Mouse (Mus musculus) thymus, postnatal 36 days (tissue): ENCODE results near the gene Dennd6a.
A peak's percentile ranks its signal among the peaks of the same experiment; 100 is the strongest.
"Not testable (repeated sequence)": the region's sequence is repeated elsewhere in the genome, so short reads cannot be mapped to it uniquely, and the experiment has no call there.

Experiments
- DNase-seq, 2 experiments: peaks; one replicate each; pipeline ENCODE4 v3.0.0; 2022; ENCODE audit warnings: mixed read lengths in 2 of 2

The Dennd6a gene

GRCm38 (mm10) chr14:26573556-26573955, at the start of gene Dennd6a:
TSS of gene Dennd6a (plus strand) at chr14:26573856.
- DNase-seq: not testable (repeated sequence)

- no peak for DNase-seq
Observed at GRCm38 (mm10) chr14:26525955-26526354, 47.7 kb upstream of the Dennd6a start.

- no peak for DNase-seq
Observed at GRCm38 (mm10) chr14:26528296-26528695, 45.4 kb upstream of the Dennd6a start.

GRCm38 (mm10) chr14:26530350-26530749, 43.3 kb upstream of the Dennd6a start:
- DNase-seq: no peak

- no peak for DNase-seq
Observed at GRCm38 (mm10) chr14:26531410-26532313, 42.0 kb upstream of the Dennd6a start.

- no peak for DNase-seq
Observed at GRCm38 (mm10) chr14:26532752-26533151, 40.9 kb upstream of the Dennd6a start.

GRCm38 (mm10) chr14:26533267-26533666, 40.4 kb upstream of the Dennd6a start:
- DNase-seq: peak; percentile 15 to 28

GRCm38 (mm10) chr14:26533821-26534756, 39.6 kb upstream of the Dennd6a start:
- peak; percentile 59 to 64 for DNase-seq

GRCm38 (mm10) chr14:26534757-26535479, 38.7 kb upstream of the Dennd6a start, which contains the start of gene Slmap:
TSS of gene Slmap (minus strand) at chr14:26534931.
- DNase-seq: peak; percentile 98 to 99

- no peak for DNase-seq
Observed at GRCm38 (mm10) chr14:26539241-26539640, 34.4 kb upstream of the Dennd6a start.

- DNase-seq: no peak
Observed at GRCm38 (mm10) chr14:26540577-26540976, 33.1 kb upstream of the Dennd6a start.

- no peak for DNase-seq
Observed at GRCm38 (mm10) chr14:26542136-26542535, 31.5 kb upstream of the Dennd6a start.

- no peak for DNase-seq
Observed at GRCm38 (mm10) chr14:26547516-26548488, 25.9 kb upstream of the Dennd6a start.

- DNase-seq: no peak
Observed at GRCm38 (mm10) chr14:26550712-26551111, 22.9 kb upstream of the Dennd6a start.

GRCm38 (mm10) chr14:26552441-26552840, 21.2 kb upstream of the Dennd6a start:
- no peak for DNase-seq

GRCm38 (mm10) chr14:26552853-26553252, 20.8 kb upstream of the Dennd6a start:
- DNase-seq: no peak

- DNase-seq: no peak
Observed at GRCm38 (mm10) chr14:26557581-26557980, 16.1 kb upstream of the Dennd6a start.

GRCm38 (mm10) chr14:26558536-26558935, 15.1 kb upstream of the Dennd6a start:
- DNase-seq: no peak

GRCm38 (mm10) chr14:26562247-26562646, 11.4 kb upstream of the Dennd6a start:
- DNase-seq: no peak

- DNase-seq: no peak
Observed at GRCm38 (mm10) chr14:26569880-26570279, 3.8 kb upstream of the Dennd6a start.

- DNase-seq: no peak
Observed at GRCm38 (mm10) chr14:26571951-26572675, 1.5 kb upstream of the Dennd6a start.
